ENCODE assay signal across 8 mouse cellular contexts in the genomic region with DNA sequence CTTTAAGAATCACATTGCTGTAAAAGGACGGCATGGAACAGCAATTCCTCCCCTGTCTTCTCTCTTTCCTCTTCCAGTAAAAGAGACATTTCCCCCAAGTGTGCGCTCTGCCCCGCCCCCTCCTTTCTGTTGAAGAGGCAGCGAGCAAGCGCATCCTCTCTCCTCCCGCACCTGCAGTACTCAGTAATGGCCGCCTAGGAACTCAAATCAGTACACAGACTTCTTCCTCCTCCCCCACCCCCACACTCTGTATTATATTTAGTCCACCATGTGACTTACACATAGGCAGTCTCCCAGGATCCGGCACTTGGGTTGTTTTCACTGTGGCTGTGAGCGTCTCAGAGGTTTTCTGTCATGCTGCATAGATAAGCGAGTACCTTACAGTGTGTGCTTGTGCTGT. TPM values are rescaled to one million over a fixed set of nuclear protein-coding genes. Genes with fewer than 3 reads are reported as not detected.
DNase-seq lines count a peak whose midpoint lies in the region; ATAC-seq lines count a peak whose summit lies in the region.

No protein-coding gene starts in this region.

- peaks cover 7% of the 10 kb centered on the region; the same call in 1 of the 2 replicates for H3K27me3 ChIP-seq in kidney, embryonic 16.5 days (ENCODE audit: insufficient read depth, low read length)
- peaks cover 15% of the 10 kb centered on the region for H3K27me3 ChIP-seq in liver, embryonic 11.5 days (replicated peaks; ENCODE audit: control insufficient read depth, insufficient read depth, low read length)

- H3K9me3 ChIP-seq in kidney, embryonic 16.5 days (ENCODE audit: low read length) = no peaks in the 10 kb centered on the region
- H3K9me3 ChIP-seq in liver, embryonic 11.5 days (ENCODE audit: control insufficient read depth, low read length) = no peaks in the 10 kb centered on the region

- DNase-seq in kidney, adult 11 months = no peak
- peak; percentile 78 for DNase-seq in cerebellum, adult 11-12 months
- DNase-seq in gastrocnemius, adult 8-10 months (ENCODE audit: low spot score in 2 of 2) = peak; percentile 32 to 41
- peak; percentile 90 for DNase-seq in induced T-regulatory cell, adult 2 months (ENCODE audit: low read depth)
- DNase-seq in liver, embryonic 11.5 days (ENCODE audit: low spot score) = no peak
- peak; percentile 66 for DNase-seq in skeletal muscle tissue, adult 2 months (ENCODE audit: low read depth, low spot score)
- DNase-seq in ovary, adult 18-20 months (ENCODE audit: low spot score) = no peak

- H3K4me1 ChIP-seq in kidney, embryonic 16.5 days (ENCODE audit: insufficient read depth, low read length) = peaks cover 8% of the 10 kb centered on the region; the same call in 1 of the 2 replicates
- no peaks in the 10 kb centered on the region; the same call in 1 of the 2 replicates for H3K4me1 ChIP-seq in liver, embryonic 11.5 days (replicated peaks; ENCODE audit: control insufficient read depth, insufficient read depth, low read length)

- H3K4me3 ChIP-seq in kidney, embryonic 16.5 days (ENCODE audit: low read length) = peak overlapping the region; percentile 18
- H3K4me3 ChIP-seq in liver, embryonic 11.5 days (ENCODE audit: low read depth, low read length) = no peak overlapping the region; the same call in 1 of the 2 replicates

- no peaks in the 10 kb centered on the region for H3K36me3 ChIP-seq in kidney, embryonic 16.5 days (ENCODE audit: insufficient read depth, low read length)
- H3K36me3 ChIP-seq in liver, embryonic 11.5 days (ENCODE audit: control insufficient read depth, insufficient read depth, low read length) = no peaks in the 10 kb centered on the region

- no peak for ATAC-seq in kidney, embryonic 16.5 days (ENCODE audit: low FRiP score, low TSS enrichment)
- no peak for ATAC-seq in liver, embryonic 11.5 days (replicated peaks; ENCODE audit: low FRiP score)

- 20% methylated on average over 10 of the region's 10 CpGs for WGBS in kidney, embryonic 16.5 days
- WGBS in liver, embryonic 11.5 days = 21% methylated on average over 10 of the region's 10 CpGs

- H3K4me2 ChIP-seq in kidney, embryonic 16.5 days (replicated peaks; ENCODE audit: low read depth, low read length) = peak overlapping the region; percentile 41
- peak overlapping the region; percentile 17; the same call in 1 of the 2 replicates for H3K4me2 ChIP-seq in liver, embryonic 11.5 days

- no peak overlapping the region for H3K27ac ChIP-seq in kidney, embryonic 16.5 days (ENCODE audit: low read length)
- H3K27ac ChIP-seq in liver, embryonic 11.5 days (ENCODE audit: low read depth, low read length) = no peak overlapping the region

- H3K9ac ChIP-seq in kidney, embryonic 16.5 days (replicated peaks; ENCODE audit: low read length) = no peak overlapping the region
- H3K9ac ChIP-seq in liver, embryonic 11.5 days (ENCODE audit: low read depth, low read length) = no peak overlapping the region

RNA-seq across cellular contexts. Expression of a gene that starts 29.4 kb away (rescaled TPM):
- 0.17 and 0.27 TPM in 2 replicates for polyA plus RNA-seq in kidney, embryonic 16.5 days (2015; fragmentation: Nextera tagmentation; extraction: Ambion mirVana)
- not detected for total RNA-seq in gastrocnemius, adult 8-10 months (2022)
- 0.04 and 0.05 TPM in 2 replicates for polyA plus RNA-seq in liver, embryonic 11.5 days (2014; fragmentation: Nextera tagmentation; extraction: Ambion mirVana)

RNA-seq across cellular contexts. Expression of a gene that starts 57.3 kb away (rescaled TPM):
- polyA plus RNA-seq in kidney, embryonic 16.5 days (2015; fragmentation: Nextera tagmentation; extraction: Ambion mirVana) = 22.4 and 23.2 TPM in 2 replicates
- total RNA-seq in gastrocnemius, adult 8-10 months (2022) = 1 to 10 TPM in 1 of 4 experiments, under 1 TPM in 3; 0.72 to 1.5 (median 0.88) TPM
- polyA plus RNA-seq in liver, embryonic 11.5 days (2014; fragmentation: Nextera tagmentation; extraction: Ambion mirVana) = 14.9 and 17.1 TPM in 2 replicates

RNA-seq across cellular contexts. Expression of a gene that starts 57.5 kb away (rescaled TPM):
- polyA plus RNA-seq in kidney, embryonic 16.5 days (2015; fragmentation: Nextera tagmentation; extraction: Ambion mirVana) = 166 and 172 TPM in 2 replicates
- 10 to 100 TPM; 33.6 to 42.2 (median 37.9) TPM for total RNA-seq in gastrocnemius, adult 8-10 months (2022)
- 114 and 123 TPM in 2 replicates for polyA plus RNA-seq in liver, embryonic 11.5 days (2014; fragmentation: Nextera tagmentation; extraction: Ambion mirVana)

RNA-seq across cellular contexts. Expression of a gene that starts 59.8 kb away (rescaled TPM):
- polyA plus RNA-seq in kidney, embryonic 16.5 days (2015; fragmentation: Nextera tagmentation; extraction: Ambion mirVana) = 3.3 and 3.8 TPM in 2 replicates
- under 1 TPM in 1 of 4 experiments, not detected in 3; 0.13 TPM for total RNA-seq in gastrocnemius, adult 8-10 months (2022)
- polyA plus RNA-seq in liver, embryonic 11.5 days (2014; fragmentation: Nextera tagmentation; extraction: Ambion mirVana) = 0.42 and 0.52 TPM in 2 replicates

Comparison
In these comparisons a context has a peak if more than half of its experiments do, and no peak if none do; other contexts are left out.
1. DNase-seq: peak in cerebellum, adult 11-12 months (single experiment), gastrocnemius, adult 8-10 months (2 of 2), induced T-regulatory cell, adult 2 months (single experiment) and skeletal muscle tissue, adult 2 months (single experiment); none in kidney, adult 11 months (single experiment), liver, embryonic 11.5 days (single experiment) and ovary, adult 18-20 months (single experiment).